Mouse (Mus musculus): ENCODE data around the gene Ifitm2.

The Ifitm2 gene

DNA sequence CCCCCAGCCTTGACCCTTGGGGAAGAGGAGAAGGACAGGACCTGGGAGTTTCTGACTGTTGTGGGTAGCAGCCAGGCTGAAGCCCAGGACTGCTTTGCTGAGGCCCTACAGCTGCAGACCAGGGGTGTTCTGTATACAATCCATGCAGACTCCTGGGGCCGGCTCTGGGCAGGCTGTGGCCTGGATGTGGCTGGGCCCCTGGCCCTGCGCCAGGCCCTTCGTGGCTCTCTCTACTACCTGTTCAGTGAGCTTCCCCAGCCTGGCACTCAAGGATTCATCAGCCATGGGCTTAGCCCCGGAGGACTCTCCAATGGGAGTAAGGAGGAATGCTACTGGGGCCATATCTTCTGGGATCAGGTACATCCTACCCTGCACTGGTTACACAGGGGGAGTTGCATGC, 12.4 kb downstream of the Ifitm2 start:
- DNase-seq (ENCODE audit: low read depth, low spot score) = no peak

DNA sequence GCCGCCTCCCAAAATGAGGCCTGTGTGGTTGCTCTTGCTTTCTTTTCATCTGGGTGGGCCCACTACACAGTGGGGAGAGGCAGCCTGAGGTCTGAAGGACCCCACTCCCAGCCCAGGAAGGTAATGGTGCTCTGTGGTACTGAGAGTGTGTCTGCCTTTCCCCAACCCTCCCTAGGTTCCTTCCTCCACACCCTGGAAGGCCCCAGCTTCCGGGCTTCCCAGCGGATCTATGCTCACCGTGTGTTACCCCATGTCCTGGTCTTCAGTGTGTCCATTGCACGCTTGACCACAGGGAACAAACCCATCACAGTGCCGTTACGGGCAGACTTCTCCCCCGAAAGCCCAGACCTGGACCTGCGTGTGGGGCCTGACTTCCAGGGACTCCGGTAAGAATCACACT, 13.0 kb downstream of the Ifitm2 start:
- no peak for DNase-seq (ENCODE audit: low read depth, low spot score)

DNA sequence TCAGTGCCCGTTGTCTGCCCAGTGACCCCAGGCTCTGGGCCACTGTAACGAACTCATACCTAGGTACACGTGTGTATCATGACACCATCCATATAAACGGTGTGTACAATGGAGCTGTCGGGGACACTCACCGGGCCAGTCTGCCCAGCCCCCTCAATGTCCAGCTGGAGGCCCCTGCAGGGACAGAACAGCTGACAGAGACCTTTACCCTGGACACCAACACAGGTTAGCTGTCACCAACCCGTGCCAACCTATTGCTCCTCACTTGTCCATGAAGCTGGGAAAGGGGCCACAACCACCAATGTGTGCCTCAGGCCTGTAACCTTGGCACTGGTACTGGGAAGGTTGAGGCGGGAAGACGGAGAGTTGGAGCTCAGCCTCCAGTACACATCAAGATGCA, 13.4 kb downstream of the Ifitm2 start:
- DNase-seq (ENCODE audit: low read depth, low spot score) = no peak

DNA sequence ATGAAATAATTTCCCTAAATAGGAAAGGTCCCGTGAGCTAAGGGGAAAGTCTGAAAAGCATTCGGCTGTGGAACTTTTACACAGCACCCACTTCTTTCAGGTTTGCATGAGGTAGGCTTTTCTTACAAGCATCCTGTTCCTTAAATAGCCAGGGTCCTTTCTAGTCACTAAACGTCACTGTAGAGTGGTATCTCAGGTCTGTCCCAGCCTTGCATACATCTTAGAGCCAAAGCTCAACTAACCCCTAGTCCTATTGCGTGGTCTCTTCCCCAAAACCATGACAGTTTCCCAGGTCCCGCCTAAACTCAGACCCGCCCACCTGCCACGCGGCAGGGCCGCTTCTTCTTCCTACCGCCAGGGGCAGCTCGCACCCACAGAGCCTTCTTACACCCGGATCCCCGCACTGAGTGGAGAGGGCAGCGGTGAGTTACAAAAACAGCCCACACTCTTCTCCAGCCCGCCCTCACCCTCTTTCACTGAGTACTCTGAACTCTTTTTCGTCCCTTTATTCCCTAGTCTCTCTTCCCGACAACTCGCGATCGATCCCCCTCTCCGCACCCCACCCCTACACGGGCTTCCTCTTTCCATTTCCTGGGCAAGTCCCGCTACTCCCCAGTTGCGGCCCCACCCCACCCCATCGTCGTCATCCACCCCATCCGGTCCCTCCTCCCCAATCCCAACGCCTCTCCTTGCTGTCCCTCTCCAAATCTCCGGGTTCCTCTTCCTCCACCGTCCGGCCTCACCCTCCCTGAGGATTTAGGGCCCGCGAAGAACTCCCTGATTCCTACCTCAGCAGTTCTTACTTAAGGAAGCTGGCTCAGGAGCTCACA, 14.3 kb downstream of the Ifitm2 start, which contains the start of gene Pgghg:
Gene Pgghg, plus strand, starts transcription at position 170 of the 830 bp plus-strand sequence.
- DNase-seq (ENCODE audit: low read depth, low spot score) = peak; percentile 87

DNA sequence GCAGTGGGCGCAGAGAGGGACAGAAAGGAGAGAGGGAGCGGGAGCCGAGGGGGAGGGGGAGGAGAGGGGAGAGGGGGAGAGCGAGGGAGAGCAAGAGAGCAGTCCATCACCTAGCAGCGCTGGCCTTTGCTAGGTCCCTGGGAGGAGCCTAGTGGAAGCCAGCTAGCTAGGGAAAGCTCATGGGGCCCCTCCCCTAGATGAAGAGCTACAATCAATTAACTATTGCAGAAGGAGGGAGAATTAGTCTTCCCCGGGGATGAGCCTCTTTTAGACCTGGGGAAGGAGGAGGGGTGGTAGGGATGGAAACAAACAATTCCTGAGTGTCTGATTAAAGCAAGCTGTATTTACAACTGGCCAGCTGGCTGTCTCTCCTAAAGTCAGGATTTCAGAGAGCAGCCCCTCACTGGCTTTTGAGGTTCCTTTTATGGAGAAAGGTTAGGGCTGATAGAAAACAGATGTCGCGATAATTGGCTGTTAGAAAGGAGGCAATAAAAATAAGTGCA, 16.1 kb downstream of the Ifitm2 start:
- peak; percentile 91 for DNase-seq (ENCODE audit: low read depth, low spot score)

DNA sequence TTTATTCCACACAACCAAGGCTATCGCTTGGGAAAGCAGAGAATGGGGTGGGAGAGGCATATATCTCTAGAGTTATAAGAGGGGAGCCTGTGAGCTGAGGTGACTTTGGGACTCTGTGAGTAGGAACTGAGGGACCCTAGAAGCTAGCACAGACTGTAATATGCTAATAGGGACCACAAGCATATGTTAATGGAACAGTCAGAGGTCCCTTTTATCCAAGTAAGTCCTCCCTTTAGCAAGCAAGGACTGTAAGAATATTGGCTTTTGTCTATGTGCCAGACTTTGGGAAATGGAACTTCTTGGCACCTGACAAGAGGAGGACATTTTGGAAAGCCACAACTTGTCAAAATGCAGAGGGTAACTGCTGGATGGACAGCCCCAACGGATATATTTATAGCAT, 16.9 kb downstream of the Ifitm2 start:
- DNase-seq (ENCODE audit: low read depth, low spot score) = no peak

DNA sequence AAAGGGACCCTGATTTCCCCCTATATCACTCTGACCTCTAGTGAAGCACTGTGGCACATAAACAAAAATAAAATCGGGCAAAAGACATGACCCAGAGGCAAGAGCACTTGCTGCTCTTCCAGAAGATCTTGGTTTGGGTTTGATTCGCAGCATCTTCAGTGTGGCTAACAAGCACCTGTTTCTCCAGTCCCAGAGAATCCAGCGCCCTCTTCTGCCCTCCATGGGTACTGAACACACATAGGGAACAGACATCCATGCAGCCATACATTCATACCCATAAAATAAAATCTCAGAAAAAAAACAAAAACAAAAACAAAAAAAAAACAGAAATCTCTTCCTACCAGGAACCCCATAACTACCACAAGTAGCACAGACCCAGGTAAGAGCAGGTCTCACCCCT, 17.4 kb downstream of the Ifitm2 start:
- no peak for DNase-seq (ENCODE audit: low read depth, low spot score)

DNA sequence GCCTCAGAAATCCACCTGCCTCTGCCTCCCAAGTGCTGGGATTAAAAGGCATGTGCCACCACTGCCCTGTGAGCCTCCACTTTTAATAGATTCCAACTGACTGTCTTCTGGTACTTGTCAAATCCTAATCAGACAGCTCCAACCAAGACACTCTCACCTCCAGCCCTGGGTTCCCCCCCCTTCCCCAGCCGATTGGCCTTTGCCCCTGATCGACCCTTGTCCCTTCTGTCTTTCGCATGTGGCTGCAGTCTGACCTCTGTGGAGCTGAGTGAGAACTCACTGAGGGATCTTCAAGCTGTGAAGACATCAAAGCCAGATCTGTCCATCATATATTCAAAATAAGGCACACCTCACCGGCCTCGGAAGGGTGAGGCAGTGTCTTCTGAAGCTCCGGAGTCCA, 28.6 kb downstream of the Ifitm2 start:
- DNase-seq (ENCODE audit: low read depth, low spot score) = no peak

DNA sequence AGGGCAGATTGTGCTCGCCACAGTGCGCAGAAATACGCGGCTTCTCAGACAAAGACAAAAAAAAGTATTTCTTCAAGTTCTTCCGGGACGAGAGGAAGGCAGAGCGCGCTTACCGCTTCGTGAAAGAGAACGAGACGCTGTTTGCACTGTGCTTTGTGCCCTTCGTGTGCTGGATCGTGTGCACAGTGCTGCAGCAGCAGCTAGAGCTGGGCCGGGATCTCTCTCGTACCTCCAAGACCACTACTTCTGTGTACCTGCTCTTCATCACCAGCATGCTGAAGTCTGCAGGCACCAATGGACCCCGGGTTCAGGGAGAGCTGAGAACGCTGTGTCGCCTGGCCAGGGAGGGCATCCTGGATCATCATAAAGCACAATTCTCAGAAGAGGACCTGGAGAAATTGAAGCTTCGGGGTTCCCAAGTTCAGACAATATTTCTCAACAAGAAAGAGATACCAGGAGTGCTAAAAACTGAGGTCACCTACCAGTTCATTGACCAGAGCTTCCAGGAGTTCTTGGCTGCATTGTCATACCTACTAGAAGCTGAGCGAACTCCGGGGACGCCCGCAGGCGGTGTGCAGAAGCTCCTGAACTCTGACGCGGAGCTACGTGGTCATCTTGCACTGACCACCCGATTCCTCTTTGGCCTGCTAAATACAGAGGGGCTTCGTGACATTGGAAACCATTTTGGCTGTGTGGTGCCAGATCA, 32.6 kb downstream of the Ifitm2 start:
- peak; percentile 10 for DNase-seq (ENCODE audit: low read depth, low spot score)

DNA sequence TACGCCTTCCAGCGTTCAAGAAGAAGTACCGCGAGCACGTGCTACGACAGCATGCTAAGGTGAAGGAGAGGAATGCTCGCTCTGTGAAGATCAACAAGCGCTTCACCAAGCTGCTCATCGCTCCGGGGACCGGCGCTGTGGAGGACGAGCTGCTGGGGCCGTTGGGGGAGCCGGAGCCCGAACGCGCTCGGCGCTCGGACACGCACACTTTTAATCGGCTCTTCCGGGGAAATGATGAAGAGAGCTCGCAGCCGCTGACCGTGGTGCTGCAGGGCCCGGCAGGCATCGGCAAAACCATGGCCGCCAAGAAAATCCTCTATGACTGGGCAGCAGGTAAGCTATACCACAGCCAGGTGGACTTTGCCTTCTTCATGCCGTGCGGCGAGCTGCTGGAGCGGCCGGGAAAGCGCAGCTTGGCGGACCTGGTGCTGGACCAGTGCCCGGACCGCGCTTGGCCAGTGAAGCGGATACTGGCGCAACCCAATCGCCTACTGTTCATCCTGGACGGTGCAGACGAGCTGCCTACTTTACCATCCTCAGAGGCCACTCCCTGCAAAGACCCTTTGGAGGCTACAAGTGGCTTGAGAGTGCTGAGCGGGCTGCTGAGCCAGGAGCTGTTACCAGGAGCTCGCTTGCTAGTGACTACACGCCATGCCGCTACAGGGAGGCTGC, 33.3 kb downstream of the Ifitm2 start:
- peak; percentile 26 for DNase-seq (ENCODE audit: low read depth, low spot score)

DNA sequence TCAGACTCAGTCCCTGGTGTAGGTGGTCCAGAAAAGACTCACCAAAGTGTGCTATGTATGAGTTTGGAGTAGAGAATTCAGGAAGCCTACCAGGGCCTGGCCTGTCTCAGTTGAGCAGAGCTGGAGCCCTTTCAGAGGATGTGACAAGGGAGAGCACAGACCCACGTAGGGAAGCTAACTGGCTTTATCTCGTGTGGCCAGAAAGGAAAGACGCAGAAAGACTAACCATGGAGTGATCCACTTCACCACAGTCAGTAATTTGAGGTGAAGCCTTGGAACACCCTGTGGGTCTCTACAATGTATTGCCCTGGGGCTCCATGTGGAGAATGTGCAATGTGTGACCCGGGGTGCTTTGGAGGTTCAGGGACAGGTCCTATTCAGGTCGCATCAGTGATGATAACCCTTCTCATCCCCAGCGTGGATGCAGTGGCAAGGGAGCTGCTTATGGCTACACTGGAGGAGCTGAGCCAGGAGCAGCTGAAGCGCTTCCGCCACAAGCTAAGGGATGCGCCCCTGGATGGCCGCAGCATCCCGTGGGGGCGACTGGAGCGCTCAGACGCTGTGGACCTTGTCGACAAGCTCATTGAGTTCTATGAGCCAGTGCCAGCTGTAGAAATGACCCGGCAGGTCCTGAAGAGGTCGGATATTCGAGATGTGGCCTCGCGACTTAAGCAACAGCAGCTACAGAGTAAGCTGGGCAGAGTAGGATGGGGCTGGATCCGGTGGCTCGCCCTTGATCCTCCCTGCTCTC, 34.4 kb downstream of the Ifitm2 start:
- no peak for DNase-seq (ENCODE audit: low read depth, low spot score)

DNA sequence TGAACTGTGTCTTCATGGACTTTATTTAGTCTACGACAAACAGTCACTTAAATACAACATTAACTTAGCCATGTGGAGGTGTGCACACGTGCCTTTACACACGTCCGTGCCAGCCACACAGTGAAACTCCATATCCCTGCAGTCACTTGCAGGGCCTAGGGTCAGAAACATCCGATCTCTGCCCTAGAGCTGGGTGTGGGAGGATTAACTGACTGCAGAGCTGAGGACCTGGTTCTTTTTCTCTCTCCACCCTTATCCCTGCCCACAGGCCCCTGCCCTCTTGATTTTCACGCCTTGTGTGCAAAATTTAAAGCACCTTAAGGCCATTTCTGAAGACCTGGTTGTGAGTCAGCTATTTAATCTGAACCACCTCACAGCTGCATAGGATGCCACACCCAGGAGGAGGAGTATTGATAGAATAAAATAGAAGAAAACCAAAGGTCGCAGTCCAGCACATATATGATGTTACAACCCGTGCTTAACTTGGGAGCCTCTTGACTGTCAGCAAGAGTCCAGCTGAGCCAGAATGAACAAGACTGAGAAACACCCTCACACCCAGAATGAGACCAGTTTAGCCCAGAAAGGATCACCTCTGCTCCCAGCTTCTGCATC, 35.3 kb downstream of the Ifitm2 start, which contains the start of gene Nlrp6:
Gene Nlrp6, plus strand, starts transcription at position 485 of the 612 bp plus-strand sequence.
- DNase-seq (ENCODE audit: low read depth, low spot score) = no peak

DNA sequence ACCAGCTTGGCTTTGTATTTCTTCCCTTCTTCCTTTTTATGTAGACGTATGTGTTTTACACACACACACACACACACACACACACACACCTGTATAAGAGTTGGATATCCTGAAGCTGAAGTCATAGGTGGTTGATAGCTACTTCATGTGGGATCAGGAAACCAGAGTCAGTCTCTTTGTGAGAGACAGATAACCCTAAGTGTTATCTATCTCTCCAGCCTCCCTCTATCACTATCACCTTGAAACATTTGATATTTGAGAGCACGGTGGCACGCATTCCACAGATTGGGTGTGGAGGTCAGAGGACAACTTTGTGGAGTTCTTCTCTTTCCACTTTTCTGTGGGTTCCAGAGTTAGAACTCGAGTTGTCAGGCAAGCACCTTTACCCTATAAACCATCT, 35.9 kb downstream of the Ifitm2 start:
- DNase-seq (ENCODE audit: low read depth, low spot score) = no peak

DNA sequence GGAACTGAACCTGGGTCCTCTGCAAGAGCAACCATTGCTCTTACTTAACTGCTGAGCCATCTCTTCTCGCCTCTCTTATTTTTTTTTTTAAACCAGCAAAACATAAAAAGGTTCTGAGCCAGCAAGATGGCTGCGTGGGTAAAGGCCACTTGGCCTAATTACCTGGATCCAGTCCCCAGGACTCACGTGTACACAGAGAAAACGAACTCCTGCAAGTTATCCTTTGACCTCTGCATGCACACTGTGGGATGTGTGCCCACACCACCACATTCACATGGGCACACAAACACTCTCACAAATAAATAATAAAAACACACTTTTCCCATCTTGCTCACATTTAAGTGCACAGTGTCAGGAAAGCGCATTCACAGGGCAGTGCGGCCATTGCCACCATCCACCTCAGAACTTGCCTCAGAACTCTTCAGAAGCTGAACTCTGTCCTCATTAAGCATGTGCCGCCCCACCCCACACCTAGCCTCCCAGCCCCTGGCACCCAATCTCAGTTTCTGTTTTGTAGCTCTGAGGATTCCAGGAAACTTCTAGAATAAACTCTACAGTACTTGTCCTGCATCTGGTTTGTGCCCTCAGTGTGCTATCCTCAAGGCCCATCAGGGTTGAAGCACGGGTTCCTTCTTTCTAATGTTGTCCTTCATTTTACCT, 41.6 kb downstream of the Ifitm2 start:
- no peak for DNase-seq (ENCODE audit: low read depth, low spot score)

DNA sequence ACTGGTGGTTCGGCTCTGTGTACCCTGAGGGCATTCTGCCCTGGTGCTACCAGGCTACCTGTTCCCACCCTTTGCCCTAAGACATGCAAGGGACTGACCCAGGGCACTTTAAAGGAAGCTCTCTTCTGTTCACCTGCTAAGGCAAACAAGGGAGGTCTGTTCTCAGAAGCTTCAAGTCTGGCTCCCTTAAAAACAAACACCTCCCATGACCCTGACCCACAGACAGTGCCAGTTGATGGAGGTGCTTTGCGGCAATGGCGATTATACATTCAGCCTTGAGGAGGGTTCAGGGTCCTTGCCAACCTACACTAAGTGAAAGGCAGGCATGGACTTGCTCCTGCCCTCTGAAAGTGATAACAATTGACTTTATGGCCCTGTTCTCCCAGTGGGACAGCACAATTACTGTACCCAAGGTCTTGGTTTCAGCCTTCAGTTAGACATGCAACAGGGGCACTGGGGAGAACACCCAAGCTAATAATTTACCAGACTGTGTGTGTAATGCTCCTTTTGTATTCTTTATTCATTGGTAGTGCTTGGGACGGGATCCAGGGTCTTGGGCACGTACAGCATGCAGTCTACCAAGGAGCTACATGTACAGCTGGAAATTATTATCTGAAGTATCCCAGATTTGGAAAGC, 42.8 kb downstream of the Ifitm2 start:
- DNase-seq (ENCODE audit: low read depth, low spot score) = no peak

DNA sequence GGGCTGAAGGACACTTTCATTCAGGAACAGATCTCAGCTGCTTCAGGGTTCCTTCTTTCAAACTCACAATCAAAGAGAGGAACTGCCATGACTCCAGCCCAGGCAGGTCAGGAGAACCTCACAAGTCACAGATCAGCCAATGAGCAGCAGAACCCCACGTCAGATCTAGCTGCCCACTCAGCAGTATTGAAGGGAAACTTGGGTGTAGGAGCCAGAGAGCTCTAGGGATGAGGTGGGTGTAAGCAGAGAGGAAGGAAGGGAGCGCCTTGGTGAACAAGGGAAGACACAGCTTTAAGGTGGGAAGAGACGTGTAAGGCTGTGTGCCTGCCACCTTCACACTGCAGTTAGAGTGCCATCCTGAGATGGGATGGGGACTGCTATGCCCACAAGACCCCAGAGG, 43.5 kb downstream of the Ifitm2 start:
- DNase-seq (ENCODE audit: low read depth, low spot score) = no peak

DNA sequence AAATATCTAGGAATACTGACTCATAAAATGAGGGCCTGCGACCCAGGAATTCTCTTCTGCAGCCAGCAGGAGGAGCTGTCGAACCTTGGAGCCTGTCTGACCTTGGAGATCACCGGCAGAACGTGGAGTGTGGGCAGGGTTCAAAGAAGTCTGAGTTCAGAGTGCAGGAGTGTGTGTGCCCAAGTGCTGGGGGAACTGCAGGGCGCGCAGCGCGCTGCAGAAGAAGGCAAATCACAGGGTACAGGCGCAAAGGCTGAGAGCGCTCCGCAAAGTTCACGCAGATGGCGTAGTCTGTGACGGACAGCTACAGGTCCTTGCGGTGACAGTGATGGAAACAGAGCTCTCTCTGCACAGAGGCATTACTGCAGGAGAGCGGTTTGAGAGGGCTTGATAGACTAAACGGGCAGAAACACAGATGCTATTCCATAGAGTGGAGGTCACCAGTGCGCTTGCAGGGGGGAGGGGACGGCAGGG, 47.1 kb downstream of the Ifitm2 start:
- DNase-seq (ENCODE audit: low read depth, low spot score) = peak; percentile 90

DNA sequence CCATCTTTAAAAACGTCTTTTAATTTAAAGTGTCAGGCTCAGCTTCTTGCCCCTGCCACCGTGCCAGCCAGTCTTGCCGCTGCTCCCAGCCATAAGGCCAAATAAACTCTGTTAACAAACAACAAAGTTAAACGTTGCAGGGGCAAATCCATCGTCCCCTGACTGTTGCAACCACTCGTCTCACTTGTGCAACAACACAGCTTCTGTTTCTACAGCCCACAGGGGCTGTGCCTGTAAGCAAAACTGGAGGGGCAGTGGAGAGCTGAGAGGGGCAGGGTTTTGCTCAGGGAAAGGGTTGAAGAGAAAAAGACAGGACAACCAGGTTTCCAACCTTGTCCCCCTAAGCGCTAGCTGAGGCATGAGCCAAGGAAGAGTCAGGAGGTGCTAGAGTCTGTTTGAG, 47.6 kb downstream of the Ifitm2 start:
- DNase-seq (ENCODE audit: low read depth, low spot score) = no peak

DNA sequence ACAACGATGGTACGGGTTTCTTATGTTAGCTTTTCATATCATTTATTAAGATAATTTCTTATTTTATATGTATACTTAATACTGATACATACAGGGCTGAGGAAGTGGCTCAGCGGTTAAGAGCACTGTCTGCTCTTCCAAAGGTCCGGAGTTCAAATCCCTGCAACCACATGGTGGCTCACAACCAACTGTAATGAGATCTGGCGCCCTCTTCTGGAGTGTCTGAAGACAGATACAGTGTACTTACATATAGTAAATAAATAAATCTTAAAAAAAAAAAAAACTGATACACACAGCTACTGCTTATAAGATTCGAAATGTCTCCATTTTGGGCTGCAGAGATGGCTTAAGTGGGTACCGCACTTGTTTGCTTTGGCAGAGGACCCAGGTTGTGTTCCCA, 48.1 kb downstream of the Ifitm2 start:
- no peak for DNase-seq (ENCODE audit: low read depth, low spot score)

DNA sequence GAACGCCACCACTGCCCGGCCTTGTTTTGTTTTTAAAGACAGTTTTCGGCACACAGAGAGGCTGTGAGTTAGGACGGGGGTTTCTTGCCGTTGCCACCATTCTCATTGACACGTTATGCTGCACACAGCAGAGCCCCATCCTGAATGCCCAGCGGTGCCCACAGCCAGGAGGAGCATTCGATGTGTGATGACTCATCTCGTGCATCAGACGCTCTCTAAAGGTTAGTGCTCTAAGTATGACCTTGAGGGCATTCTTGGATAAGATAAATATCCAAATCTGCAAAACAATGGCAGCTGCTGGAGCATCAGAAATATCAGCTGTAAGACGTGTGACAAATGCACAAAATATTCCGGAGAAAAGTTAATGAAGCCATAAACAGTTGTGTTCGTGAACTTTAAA, 48.7 kb downstream of the Ifitm2 start:
- no peak for DNase-seq (ENCODE audit: low read depth, low spot score)

Data from forelimb bud, embryonic 11.5 days (tissue).